Mouse (Mus musculus) megakaryocyte, embryonic 14.5 days (primary cell): ENCODE results near the gene Iars.

Experiments used
- FLI1 ChIP-seq: IDR thresholded peaks from 2 replicates; pipeline ENCODE4 v1.6.1; 2012; ENCODE audit warnings: low read length, inconsistent platforms, mixed read lengths
- GATA1 ChIP-seq: IDR thresholded peaks from 3 replicates; pipeline ENCODE4 v1.6.1; 2012; ENCODE audit warnings: mixed read lengths, low read length, inconsistent platforms, borderline replicate concordance

GRCm38 (mm10) chr13:49651781-49652351 lies 30.0 kb upstream of the Iars start:
- TF ChIP-seq GATA1 (no peak), FLI1 (no peak)
